Comparison of ENCODE assay signal across 8 mouse cellular contexts in the genomic region with DNA sequence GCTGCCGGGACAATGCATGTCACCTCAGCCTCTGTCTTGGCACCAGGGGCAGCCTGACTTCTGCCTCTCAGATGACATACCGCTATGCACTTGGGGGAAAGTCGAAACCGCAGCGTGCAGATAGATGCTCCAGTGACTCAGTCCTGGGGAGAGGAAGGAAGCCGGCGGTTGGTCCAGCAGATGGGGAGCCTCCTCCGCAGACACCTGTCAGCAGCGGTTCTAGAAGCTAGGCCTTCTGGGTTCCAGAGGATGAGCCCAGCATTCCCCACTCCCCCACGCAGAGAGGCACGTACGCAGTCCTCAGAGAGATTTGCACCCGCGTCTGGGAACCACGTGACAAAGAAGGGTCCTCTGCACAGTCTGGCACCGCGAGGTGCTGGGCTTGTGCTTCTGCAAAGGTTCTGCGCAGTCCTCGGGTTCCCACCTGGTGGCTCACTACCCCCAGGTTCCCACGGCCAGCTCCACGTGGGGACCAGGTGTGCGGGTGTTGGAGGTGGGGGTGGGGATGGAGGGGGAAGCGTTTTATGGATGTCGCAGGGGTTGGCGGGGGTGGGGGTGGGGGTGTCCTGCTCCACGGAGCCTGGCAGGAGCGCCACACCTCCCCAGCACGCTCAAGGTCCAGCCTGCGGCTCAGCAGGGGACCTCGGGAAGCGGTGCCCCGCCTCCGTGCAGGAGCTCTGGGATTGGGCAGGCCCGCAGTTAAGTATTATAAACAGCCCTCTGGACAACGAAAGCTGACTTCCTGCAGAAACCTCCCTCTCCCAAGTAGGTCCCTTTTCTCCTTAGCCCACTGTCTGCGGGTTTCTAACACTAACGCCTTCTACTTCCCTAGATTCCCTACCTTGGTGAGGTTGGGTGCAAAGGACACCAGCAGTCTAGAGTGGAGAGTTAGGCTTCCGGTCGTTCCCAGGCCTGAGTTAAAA. TPM values are rescaled to one million over a fixed set of nuclear protein-coding genes. Genes with fewer than 3 reads are reported as not detected.
A peak's percentile ranks its signal among the peaks of the same experiment; 100 is the strongest.
DNase-seq lines count a peak whose midpoint lies in the region; ATAC-seq lines count a peak whose summit lies in the region.

No protein-coding gene starts in this region.

- no peaks in the 10 kb centered on the region for H3K9me3 ChIP-seq in intestine, embryonic 15.5 days

- peak; percentile 96 for ATAC-seq in activated CD4-positive, CD25-positive, alpha-beta regulatory T cell, adult 4 months
- ATAC-seq in intestine, embryonic 15.5 days = peak; percentile 93
- peak; percentile 77 for ATAC-seq in megakaryocyte, adult 5-6 weeks (ENCODE audit: poor library complexity, severe bottlenecking)

- peak overlapping the region; percentile 45 for H3K9ac ChIP-seq in intestine, embryonic 15.5 days

- no peaks in the 10 kb centered on the region for H3K36me3 ChIP-seq in intestine, embryonic 15.5 days

- WGBS in intestine, embryonic 15.5 days = 2% methylated on average over 38 of the region's 39 CpGs

- peak; percentile 80 for DNase-seq in cerebellum, adult 9-11 months
- DNase-seq in frontal cortex, postnatal 25 days (ENCODE audit: low spot score in 2 of 2) = peak; percentile 45 to 69
- peak; percentile 78 to 92 for DNase-seq in left cerebral cortex, adult 9 months (ENCODE audit: low spot score in 2 of 2)
- peak; percentile 83 to 89 for DNase-seq in right cerebral cortex, postnatal 36 days (ENCODE audit: low spot score in 2 of 2)
- no peak for DNase-seq in urinary bladder, adult 18-20 months (ENCODE audit: low spot score in 2 of 2)

- no peaks in the 10 kb centered on the region for H3K27me3 ChIP-seq in intestine, embryonic 15.5 days (replicated peaks)

- peak overlapping the region; percentile 44 for H3K4me3 ChIP-seq in intestine, embryonic 15.5 days (replicated peaks)

- H3K4me1 ChIP-seq in intestine, embryonic 15.5 days (replicated peaks) = peaks cover 16% of the 10 kb centered on the region

- H3K4me2 ChIP-seq in intestine, embryonic 15.5 days (replicated peaks) = peak overlapping the region; percentile 95

- peak overlapping the region; percentile 79 for H3K27ac ChIP-seq in intestine, embryonic 15.5 days

RNA-seq across cellular contexts. Expression of gene Katnal1, which starts 30.2 kb away (rescaled TPM):
- 1 to 10 TPM; 2.9 to 4.3 TPM for polyA plus RNA-seq in activated CD4-positive, CD25-positive, alpha-beta regulatory T cell, adult 4 months (2017; shearing (Covaris generic))
- 8.1 and 9.5 TPM in 2 replicates for polyA plus RNA-seq in intestine, embryonic 15.5 days (2015; fragmentation: Nextera tagmentation; extraction: Ambion mirVana)
- 1.8 and 3.1 TPM in 2 replicates for total RNA-seq in megakaryocyte, adult 5-6 weeks (2015)
- 2.4 and 2.5 TPM in 2 replicates for total RNA-seq in megakaryocyte, adult 5-6 weeks (2017)

RNA-seq across cellular contexts. Expression of gene Gm42791, which starts 35.6 kb away (rescaled TPM):
- polyA plus RNA-seq in activated CD4-positive, CD25-positive, alpha-beta regulatory T cell, adult 4 months (2017; shearing (Covaris generic)) = not detected
- 0.57 and 2.3 TPM in 2 replicates for polyA plus RNA-seq in intestine, embryonic 15.5 days (2015; fragmentation: Nextera tagmentation; extraction: Ambion mirVana)
- total RNA-seq in megakaryocyte, adult 5-6 weeks (2015) = not detected in 2 replicates
- total RNA-seq in megakaryocyte, adult 5-6 weeks (2017) = not detected in 2 replicates

Comparison
In these comparisons a context has a peak if more than half of its experiments do, and no peak if none do; other contexts are left out.
1. DNase-seq: peak in cerebellum, adult 9-11 months (single experiment), frontal cortex, postnatal 25 days (2 of 2), left cerebral cortex, adult 9 months (2 of 2) and right cerebral cortex, postnatal 36 days (2 of 2); none in urinary bladder, adult 18-20 months (0 of 2).
2. Peak in every context shown above with its lines, with median percentiles within 50 percentile points of each other: ATAC-seq.